Mouse (Mus musculus) E14TG2a.4 (cell line): ENCODE measurements around the gene Atf1.
A peak's percentile ranks its signal among the peaks of the same experiment; 100 is the strongest.

ENCODE experiments used
- H3K27me3 ChIP-seq: 2 replicates; pipeline ENCODE4 v1.6.1; 2014; ENCODE audit warnings: low read length, control low read depth; ENCODE audit not compliant: insufficient read depth
- H3K36me3 ChIP-seq: 2 replicates; pipeline ENCODE4 v1.6.1; 2014; ENCODE audit warnings: low read length, control low read depth; ENCODE audit not compliant: insufficient read depth
- H3K4me1 ChIP-seq: replicated peaks from 2 replicates; pipeline ENCODE4 v1.6.1; 2014; ENCODE audit warnings: low read depth, low read length, control low read depth
- H3K4me3 ChIP-seq: replicated peaks from 2 replicates; pipeline ENCODE4 v1.5.1; 2014; ENCODE audit warnings: mild to moderate bottlenecking, low read length
- H3K9me3 ChIP-seq: 2 replicates; pipeline ENCODE4 v1.6.1; 2014; ENCODE audit warnings: low read length, control low read depth
- CTCF ChIP-seq: conservative IDR thresholded peaks from 2 replicates; pipeline ENCODE4 v1.5.1; 2014; ENCODE audit warnings: low read length
- NANOG ChIP-seq: IDR thresholded peaks from 2 replicates; pipeline ENCODE4 v1.6.1; 2014; ENCODE audit warnings: borderline replicate concordance, low read length, mixed read lengths
- POU5F1 ChIP-seq: IDR thresholded peaks from 2 replicates; pipeline ENCODE4 v1.6.1; 2014; ENCODE audit warnings: low read length, borderline replicate concordance

Atf1 gene

DNA sequence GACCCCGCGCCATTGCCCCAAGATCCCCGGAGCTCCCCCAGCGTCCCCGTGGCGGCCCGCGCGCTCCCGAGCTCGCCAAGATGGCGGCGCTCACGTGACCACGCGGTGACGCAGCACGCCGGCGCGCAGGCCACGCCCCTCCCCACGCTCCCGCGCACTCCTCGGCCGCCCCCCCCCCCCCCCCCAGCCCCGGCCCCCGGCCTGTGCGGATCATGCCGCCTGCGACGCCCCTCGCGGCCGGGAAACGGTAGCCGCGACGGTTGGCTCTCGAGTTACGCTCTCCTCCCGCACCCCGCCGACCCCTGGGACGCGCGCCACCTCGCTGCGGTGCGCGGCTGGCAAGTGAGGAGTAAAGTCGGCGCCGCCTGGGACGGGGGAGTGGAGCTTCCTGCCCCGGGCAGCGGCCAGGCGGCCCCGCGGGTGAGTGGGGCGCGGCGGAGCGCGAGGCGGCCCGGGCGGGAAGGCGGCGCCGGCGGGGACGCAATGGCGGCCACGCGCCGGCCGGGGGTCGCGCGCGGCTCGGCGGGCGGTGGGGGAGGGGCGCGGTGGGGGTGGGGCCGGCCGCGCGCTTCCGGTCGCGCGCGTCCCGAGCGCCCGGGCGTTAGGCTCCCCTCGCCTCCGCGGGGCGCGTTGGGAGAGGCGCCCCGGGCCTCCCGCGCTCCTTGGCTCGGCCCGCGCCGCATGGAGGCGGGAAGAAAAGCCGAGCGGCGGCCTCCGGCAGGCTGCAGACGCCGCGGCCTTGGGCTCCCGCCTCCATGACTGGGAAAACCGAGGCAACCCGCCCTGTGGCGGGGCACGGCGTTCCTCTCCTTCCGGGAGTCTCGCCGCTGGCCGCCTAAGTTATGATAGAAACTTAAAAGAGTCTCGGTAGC, at the start of gene Atf1:
Atf1 (plus strand) TSS at position 157 of the 872 bp plus-strand sequence.
- peaks cover 59% of the 10 kb centered on the region for H3K4me1 ChIP-seq
- H3K4me3 ChIP-seq = peak within 1 kb of the TSS; percentile 88
- peaks cover 60% of the 10 kb centered on the region for H3K36me3 ChIP-seq
- no peaks in the 10 kb centered on the region for H3K27me3 ChIP-seq
- no peak for TF ChIP-seq POU5F1
- no peak for TF ChIP-seq CTCF
- TF ChIP-seq NANOG = no peak
- H3K9me3 ChIP-seq = peaks cover 21% of the 10 kb centered on the region

- Histone ChIP-seq H3K4me1 (peaks cover 10% of the 10 kb centered on the region), H3K4me3 (no peak overlapping the region), H3K27me3 (no peaks in the 10 kb centered on the region), H3K36me3 (peaks cover 75% of the 10 kb centered on the region), H3K9me3 (no peaks in the 10 kb centered on the region)
- TF ChIP-seq POU5F1 (no peak), NANOG (no peak), CTCF (no peak)
Measured at GRCm38 (mm10) chr15:100178487-100178886, 49.1 kb upstream of the Atf1 start.

DNA sequence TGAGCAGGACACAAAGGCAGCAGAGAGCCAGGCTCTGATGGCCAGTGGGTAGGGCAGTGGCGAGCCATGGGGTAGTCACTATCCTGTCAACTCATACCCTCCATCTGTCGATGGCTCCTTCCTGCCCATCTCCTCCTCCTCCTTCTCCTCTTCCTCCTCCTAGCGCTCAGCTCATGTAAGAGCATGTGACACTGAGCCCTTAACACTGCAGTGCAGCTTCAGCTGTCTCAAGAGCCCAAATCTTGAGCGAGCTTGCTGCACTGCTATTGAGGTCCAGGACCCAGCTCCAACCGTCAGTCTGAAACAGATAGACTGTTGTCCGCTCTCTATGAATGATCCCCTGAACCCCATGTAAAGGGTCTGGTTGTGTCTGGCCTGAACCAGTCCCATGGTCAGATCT, 47.9 kb upstream of the Atf1 start:
- TF ChIP-seq POU5F1 (no peak), CTCF (no peak), NANOG (no peak)
- no peak overlapping the region for H3K4me3 ChIP-seq

DNA sequence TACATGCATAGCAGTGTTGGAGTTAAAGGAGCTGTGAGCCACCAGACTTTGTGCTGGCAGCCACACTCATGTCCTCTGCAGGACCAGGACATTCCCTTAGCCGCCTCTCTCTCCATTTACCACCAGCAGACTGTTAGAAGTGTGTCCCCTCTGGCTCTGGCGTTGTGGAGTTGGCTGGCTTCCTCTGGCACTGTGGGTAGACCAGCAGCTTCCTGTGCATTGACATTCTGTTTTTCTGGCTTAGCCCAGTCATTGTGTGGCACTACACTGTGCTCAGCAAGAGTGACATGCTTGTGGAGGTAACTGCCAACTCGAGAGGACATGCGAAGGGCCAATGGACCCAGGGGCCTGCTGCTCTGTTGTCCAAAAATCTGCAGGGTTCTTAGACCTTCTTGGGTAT, 47.4 kb upstream of the Atf1 start:
- Histone ChIP-seq H3K27me3 (no peaks in the 10 kb centered on the region), H3K9me3 (no peaks in the 10 kb centered on the region)

More for the DNA sequence above, 47.9 kb upstream of the Atf1 start:
- H3K9me3 ChIP-seq = no peaks in the 10 kb centered on the region
- no peaks in the 10 kb centered on the region for H3K27me3 ChIP-seq
- peaks cover 75% of the 10 kb centered on the region for H3K36me3 ChIP-seq
- peaks cover 10% of the 10 kb centered on the region for H3K4me1 ChIP-seq

DNA sequence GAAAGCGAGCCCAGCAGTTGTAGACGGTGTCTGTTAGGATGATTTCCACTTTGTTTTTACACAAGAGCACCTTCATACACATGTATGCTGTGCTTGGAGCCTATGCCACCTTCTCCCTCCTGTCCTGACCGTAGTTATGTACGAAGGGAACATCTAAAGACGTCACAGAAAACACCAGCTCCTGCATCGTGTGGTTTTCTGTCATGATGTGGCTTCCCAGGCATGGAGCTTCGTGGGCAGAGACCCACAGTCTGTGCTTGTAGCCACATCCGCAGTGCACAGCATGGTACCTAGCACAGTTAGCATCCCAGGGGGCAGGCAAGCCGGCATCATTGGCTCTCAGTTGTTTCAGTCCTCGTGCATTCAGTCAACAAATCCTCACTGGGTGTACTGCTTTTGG, 45.8 kb upstream of the Atf1 start:
- no peaks in the 10 kb centered on the region for H3K9me3 ChIP-seq
- peaks cover 10% of the 10 kb centered on the region for H3K4me1 ChIP-seq
- peaks cover 81% of the 10 kb centered on the region for H3K36me3 ChIP-seq
- H3K27me3 ChIP-seq = no peaks in the 10 kb centered on the region
- H3K4me3 ChIP-seq = no peak overlapping the region
- TF ChIP-seq CTCF (no peak), POU5F1 (no peak), NANOG (no peak)

More for the DNA sequence above, 47.4 kb upstream of the Atf1 start:
- Histone ChIP-seq H3K4me3 (no peak overlapping the region), H3K4me1 (peaks cover 10% of the 10 kb centered on the region), H3K36me3 (peaks cover 73% of the 10 kb centered on the region)
- TF ChIP-seq NANOG (no peak), CTCF (0 out of 2 replicates have a peak, but pooled peaks have one; percentile 3), POU5F1 (no peak)

GRCm38 (mm10) chr15:100182526-100183280, 44.9 kb upstream of the Atf1 start:
- Histone ChIP-seq H3K36me3 (peaks cover 81% of the 10 kb centered on the region), H3K27me3 (no peaks in the 10 kb centered on the region), H3K4me3 (peak overlapping the region; percentile 32; the same call in 1 of the 2 replicates), H3K9me3 (no peaks in the 10 kb centered on the region), H3K4me1 (peaks cover 10% of the 10 kb centered on the region)
- TF ChIP-seq CTCF = no peak
- no peak for TF ChIP-seq NANOG
- TF ChIP-seq POU5F1 = no peak

- Histone ChIP-seq H3K36me3 (peaks cover 74% of the 10 kb centered on the region), H3K27me3 (no peaks in the 10 kb centered on the region), H3K4me3 (no peak overlapping the region), H3K9me3 (no peaks in the 10 kb centered on the region), H3K4me1 (peaks cover 10% of the 10 kb centered on the region)
- TF ChIP-seq CTCF (no peak), NANOG (no peak), POU5F1 (no peak)
Measured at GRCm38 (mm10) chr15:100183510-100183909, 44.1 kb upstream of the Atf1 start.

GRCm38 (mm10) chr15:100184821-100185496, 42.7 kb upstream of the Atf1 start:
- no peaks in the 10 kb centered on the region for H3K27me3 ChIP-seq
- H3K36me3 ChIP-seq = peaks cover 79% of the 10 kb centered on the region
- TF ChIP-seq CTCF (peak; percentile 69), POU5F1 (no peak)
- H3K9me3 ChIP-seq = no peaks in the 10 kb centered on the region
- H3K4me3 ChIP-seq = no peak overlapping the region
- H3K4me1 ChIP-seq = peaks cover 14% of the 10 kb centered on the region
